Mouse (Mus musculus) cortical plate, adult 2 months (tissue): ENCODE measurements around the gene Cracr2a.

Experiments used
- CTCF ChIP-seq: fragments of 200-500 bp; IDR thresholded peaks from 2 replicates; pipeline ENCODE4 v1.5.1; 2011; ENCODE audit warnings: mild to moderate bottlenecking, control low read depth, low read length; ENCODE audit not compliant: insufficient read depth; ENCODE audit errors: extremely low read depth
- POLR2A ChIP-seq: fragments of 200-500 bp; IDR thresholded peaks from 2 replicates; pipeline ENCODE4 v1.6.1; 2011; ENCODE audit warnings: mild to moderate bottlenecking, low read length, control low read depth; ENCODE audit not compliant: insufficient read depth; ENCODE audit errors: extremely low read depth

DNA sequence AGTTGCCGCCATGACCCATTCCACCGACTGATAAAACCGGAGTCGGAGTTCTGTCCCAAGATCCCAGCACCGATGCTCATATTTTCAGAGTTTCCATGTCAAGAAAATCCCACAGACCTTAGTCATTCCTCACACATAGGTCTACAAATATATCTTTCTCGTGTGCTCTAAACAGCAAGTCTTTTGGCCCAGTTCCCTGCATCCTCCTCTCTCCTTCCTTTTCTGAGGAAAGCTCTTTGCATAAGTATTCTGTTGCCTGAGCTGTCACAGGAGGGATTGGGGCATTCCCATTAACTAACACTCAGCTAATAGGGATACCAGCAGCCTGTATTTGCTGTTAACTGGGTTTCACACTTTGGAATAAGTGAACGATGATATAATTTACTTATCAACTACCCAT, 102.1 kb downstream of the Cracr2a start:
- TF ChIP-seq POLR2A (no peak), CTCF (no peak)
